Mouse (Mus musculus) adrenal gland, postnatal 36 days (tissue): ENCODE data around the gene Minar1. TPM values are rescaled to one million over a fixed set of nuclear protein-coding genes. Genes with fewer than 3 reads are reported as not detected.

ENCODE experiments used
- DNase-seq, 2 experiments: peaks; one replicate each; pipeline ENCODE4 v3.0.0; 2021; ENCODE audit warnings: mixed read lengths in 1 of 2
- long read RNA-seq, 2 experiments: library from polyadenylated mRNA; stranded (forward); transcript quantifications; one replicate each; pipeline ENCODE4 v2.0.0; 2021; ENCODE audit warnings: borderline sequencing depth in 2 of 2
- total RNA-seq, 2 experiments: library from RNA; stranded (reverse); gene quantifications; 2 replicates each; pipeline ENCODE4 v1.2.3; 2021

The Minar1 gene
- under 1 TPM; 0.07 to 0.16 TPM for total RNA-seq
- long read RNA-seq, experiment 1, result 0 reads
- long read RNA-seq, experiment 2, result 0 reads

DNA sequence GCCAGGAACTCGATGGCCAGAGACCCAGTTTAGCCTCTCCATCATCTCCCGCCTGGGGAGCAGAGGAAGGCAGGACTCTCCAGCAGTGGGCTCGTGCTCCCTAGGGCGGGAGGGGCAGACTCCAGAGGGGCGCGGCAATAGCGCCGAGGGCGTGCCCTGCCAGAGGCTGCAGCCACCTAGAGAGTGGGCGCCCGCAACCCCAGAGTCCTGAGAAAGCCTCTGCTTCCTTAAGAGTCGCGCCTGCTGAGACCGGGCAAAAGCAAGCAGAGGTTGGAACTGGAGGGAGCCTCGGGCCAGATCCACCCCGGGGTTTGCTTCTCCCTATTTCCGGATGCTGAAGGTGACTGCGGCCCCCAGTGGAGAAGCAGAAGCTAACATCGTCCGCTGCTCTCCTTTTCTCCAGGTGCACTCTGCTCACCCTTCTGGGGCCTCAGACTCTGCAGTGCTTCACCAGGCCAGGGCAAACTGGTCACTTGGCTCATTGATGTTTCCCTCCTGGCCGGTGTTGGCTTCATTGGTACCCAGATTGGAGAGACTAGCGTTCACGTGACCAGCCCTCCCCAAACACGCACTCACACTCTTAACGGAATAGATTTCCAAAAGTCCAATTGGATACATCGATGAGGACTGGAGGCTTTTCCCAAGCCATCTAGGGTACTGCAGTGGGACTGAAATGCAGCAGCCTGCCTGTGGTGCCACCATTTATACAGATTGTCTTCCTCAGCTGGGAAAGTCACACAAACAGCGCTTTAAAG, at the start of gene Minar1:
Minar1 (minus strand) TSS at position 120 of the 755 bp plus-strand sequence.
- peak; percentile 14 to 32 for DNase-seq

- no peak for DNase-seq
Measured at GRCm38 (mm10) chr9:89669878-89670277, 47.0 kb upstream of the Minar1 start.

DNA sequence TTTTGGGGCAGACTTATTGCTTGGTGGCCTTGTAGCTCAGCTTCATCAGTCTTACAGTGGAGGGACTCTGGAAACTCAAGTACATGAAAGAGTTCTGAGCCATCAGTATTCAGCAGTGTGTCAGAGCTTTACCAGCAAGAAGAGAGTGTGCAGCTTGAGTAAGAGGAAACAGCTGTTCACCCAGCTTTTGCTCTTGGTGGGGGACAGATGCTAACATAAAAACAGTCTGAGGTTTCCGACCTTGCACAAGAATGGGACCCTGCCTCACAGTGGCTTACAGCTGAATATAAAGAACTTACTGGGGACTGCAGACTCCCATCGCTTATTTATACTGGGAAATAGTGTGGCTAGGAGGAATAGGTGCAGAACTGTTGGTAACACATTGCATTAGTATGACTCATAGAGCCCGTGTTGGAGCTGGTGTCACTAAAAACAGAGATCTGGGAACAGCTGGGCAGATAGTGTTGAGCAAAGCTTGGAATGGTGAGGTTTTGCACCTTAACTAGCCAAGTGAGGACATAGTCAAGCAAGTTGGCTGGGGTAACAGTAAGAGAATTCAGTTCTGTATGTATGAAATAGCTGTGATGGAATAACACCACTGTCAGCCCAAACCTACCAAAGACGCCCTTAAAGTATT, 44.5 kb upstream of the Minar1 start:
- peak in 1 of 2 experiments; percentile 14 for DNase-seq

- DNase-seq, result no peak
Measured at GRCm38 (mm10) chr9:89650913-89651312, 28.0 kb upstream of the Minar1 start.

- DNase-seq, result no peak
Measured at GRCm38 (mm10) chr9:89637453-89637852, 14.5 kb upstream of the Minar1 start.

GRCm38 (mm10) chr9:89622296-89623005, 474 bp downstream of the Minar1 start:
- peak in 1 of 2 experiments; percentile 4 for DNase-seq

DNA sequence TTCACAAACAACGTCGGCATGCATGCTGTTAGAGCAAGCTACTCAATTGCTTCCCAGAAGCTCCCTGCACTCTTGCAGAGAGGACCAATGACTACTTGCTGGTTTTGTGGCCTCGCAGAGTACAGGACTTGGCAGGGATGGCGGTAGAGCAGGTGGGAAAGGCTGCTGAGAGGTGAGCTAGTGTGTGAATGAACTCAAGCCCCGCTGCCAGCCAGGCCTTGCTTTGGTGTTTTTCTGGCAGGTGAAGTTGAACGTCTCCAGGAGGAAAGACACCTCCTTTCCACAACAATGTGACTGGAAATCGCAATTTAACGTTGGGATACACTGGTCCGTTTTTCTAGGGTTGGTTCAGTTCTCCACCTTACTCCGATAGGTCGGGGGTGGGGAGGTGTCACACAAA, 1.2 kb downstream of the Minar1 start:
- DNase-seq, result no peak

- DNase-seq, result no peak
Measured at GRCm38 (mm10) chr9:89620347-89620746, 2.6 kb downstream of the Minar1 start.

- no peak for DNase-seq
Measured at GRCm38 (mm10) chr9:89616946-89617345, 6.0 kb downstream of the Minar1 start.

GRCm38 (mm10) chr9:89610592-89610991, 12.3 kb downstream of the Minar1 start:
- no peak for DNase-seq

DNA sequence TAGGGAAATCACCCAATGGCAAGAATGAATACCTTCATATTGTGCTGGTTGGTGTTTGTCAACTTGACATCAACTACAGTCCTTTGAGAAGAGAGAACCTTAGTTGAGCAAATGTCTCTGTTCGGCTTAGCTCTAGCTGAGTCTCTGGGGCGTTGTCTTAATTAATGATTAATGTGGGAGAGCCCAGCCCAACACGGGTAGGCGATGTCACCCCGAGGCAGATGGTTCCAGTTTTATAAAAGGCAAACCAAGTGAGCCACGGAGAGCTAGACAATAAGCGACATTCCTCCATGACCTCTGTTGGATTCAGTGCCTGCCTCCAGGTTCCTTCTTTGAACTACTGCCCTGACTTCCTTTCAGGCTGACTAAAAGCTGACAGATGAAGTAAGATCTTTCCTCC, 15.6 kb downstream of the Minar1 start:
- no peak for DNase-seq

- DNase-seq, result no peak
Measured at GRCm38 (mm10) chr9:89606256-89606655, 16.7 kb downstream of the Minar1 start.

DNA sequence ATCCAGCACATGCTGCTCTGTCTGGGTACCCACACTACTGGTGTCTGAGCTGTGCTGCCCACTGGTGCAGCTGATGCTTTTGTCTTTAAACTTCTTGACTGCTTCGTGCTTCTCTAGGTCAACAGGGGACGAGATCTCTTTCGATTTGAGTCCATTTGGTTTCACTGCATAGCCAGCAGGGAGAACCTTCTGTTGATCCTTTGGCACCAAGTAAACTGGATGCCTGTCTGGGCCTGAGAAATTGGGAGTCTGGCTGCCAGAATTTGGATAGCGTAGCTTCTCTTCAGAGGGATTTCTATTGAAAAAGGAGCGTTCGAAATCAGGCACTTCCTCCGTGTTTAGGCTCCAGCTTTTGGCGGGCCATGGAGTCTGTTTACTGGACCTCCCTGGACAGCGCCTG, 21.0 kb downstream of the Minar1 start:
- no peak for DNase-seq

- no peak for DNase-seq
Measured at GRCm38 (mm10) chr9:89600677-89601076, 22.2 kb downstream of the Minar1 start.

- no peak for DNase-seq
Measured at GRCm38 (mm10) chr9:89597071-89597470, 25.9 kb downstream of the Minar1 start.

GRCm38 (mm10) chr9:89596392-89596791, 26.5 kb downstream of the Minar1 start:
- DNase-seq, result no peak

DNA sequence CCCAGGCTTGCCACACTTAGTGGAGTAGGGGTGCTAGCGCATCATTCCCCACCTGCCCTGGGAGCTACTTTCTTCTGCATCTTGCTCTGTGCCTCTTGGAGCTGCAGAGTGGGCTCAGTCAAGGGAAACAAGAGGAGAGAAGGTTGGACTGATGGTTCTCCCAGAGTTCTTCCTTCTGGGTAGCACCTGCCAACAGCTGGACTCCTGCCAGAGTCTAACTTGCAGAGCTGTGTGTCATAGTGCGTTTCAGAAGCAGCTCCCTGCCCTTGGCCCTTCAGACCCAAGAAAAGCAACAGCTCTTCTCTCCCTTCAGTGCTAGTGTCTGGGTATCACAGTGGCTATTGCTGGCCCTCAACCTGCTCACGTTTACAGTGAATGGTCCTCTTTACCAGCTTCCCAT, 30.5 kb downstream of the Minar1 start:
- peak in 1 of 2 experiments; percentile 15 for DNase-seq

DNA sequence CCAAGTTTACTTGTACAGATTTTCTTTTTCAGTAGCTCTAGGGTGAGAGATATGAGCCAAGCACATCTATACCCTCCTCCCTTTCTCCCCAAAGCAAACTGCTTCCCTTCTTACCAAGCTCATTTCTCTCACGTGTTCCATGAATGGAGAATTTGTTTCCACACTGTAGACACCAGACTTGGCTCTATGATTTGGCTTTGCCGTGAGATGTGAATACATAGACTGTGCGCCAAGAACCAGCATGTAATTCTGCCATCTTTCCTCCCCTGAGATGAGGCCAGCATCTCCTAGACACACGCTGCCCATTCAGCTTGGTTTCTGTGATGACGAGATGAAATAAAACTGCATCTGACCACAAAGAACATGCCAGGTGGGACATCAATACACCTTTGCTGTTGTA, 44.5 kb downstream of the Minar1 start:
- DNase-seq, result no peak

DNA sequence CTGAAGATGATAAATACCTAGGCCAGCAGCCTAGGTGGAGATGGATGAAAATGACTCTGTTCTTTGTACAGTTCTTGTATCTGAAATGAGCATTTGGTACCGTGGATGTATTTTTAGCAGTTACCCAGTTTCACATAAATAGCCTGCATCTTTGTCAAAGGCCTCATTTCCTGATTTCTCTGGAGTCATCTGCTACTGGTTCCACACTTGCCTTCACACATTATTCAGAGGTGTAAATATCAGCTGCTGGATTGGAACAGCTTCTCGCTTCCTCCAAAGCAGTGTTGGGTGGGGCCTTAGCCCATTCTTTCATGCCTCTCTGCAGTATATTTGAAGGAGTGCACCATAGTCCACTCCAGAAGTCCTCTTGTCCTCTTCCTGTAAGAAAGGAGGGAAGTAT, 70.3 kb downstream of the Minar1 start:
- no peak for DNase-seq
